Mouse (Mus musculus) forebrain, postnatal 0 days (tissue): Measurements from ENCODE around the gene Wiz. TPM values are rescaled to one million over a fixed set of nuclear protein-coding genes. Genes with fewer than 3 reads are reported as not detected.

Experiments
- ATAC-seq: fragments of 200-750 bp; cut with Nextera tagmentation; 2 replicates; pipeline ENCODE4 v1.8.0; 2017; ENCODE audit warnings: mild to moderate bottlenecking, moderate library complexity
- DNase-seq: peaks from one replicate; pipeline ENCODE4 v3.0.0-alpha.2; 2015
- H3K27ac ChIP-seq: fragments of 300-500 bp; sonication (generic); 2 replicates; pipeline ENCODE4 v1.5.1; 2014; ENCODE audit warnings: low read depth, mild to moderate bottlenecking, antibody characterized with exemption, low read length, moderate library complexity, mixed read lengths
- H3K27me3 ChIP-seq: fragments of 300-500 bp; sonication (generic); 2 replicates; pipeline ENCODE4 v1.6.1; 2014; ENCODE audit warnings: mild to moderate bottlenecking, low read length, mixed read lengths; ENCODE audit not compliant: insufficient read depth
- H3K36me3 ChIP-seq: fragments of 300-500 bp; sonication (generic); 2 replicates; pipeline ENCODE4 v1.6.1; 2014; ENCODE audit warnings: mild to moderate bottlenecking, moderate library complexity; ENCODE audit not compliant: insufficient read depth
- H3K4me1 ChIP-seq: fragments of 300-500 bp; sonication (generic); 2 replicates; pipeline ENCODE4 v1.6.1; 2014; ENCODE audit warnings: antibody characterized with exemption; ENCODE audit not compliant: insufficient read depth
- H3K4me2 ChIP-seq: fragments of 300-500 bp; sonication (generic); 2 replicates; pipeline ENCODE4 v1.6.1; 2014; ENCODE audit warnings: low read depth, mild to moderate bottlenecking, moderate library complexity
- H3K4me3 ChIP-seq: fragments of 300-500 bp; sonication (generic); 2 replicates; pipeline ENCODE4 v1.5.1; 2014; ENCODE audit warnings: low read depth, low read length, mixed read lengths
- H3K9ac ChIP-seq: fragments of 300-500 bp; sonication (generic); 2 replicates; pipeline ENCODE4 v1.6.1; 2014; ENCODE audit warnings: mild to moderate bottlenecking
- H3K9me3 ChIP-seq: fragments of 300-500 bp; sonication (generic); 2 replicates; pipeline ENCODE4 v1.6.1; 2016; ENCODE audit warnings: low read length
- CTCF ChIP-seq: sonication (generic); IDR thresholded peaks from 2 replicates; pipeline ENCODE4 v1.5.1; 2016; ENCODE audit warnings: antibody characterized with exemption, control low read depth, low read depth
- WGBS: fragments of 180-500 bp; shearing (Covaris S2); extraction: QIAGEN DNeasy Blood & Tissue Kit; methylation state at CpG from one replicate; pipeline ENCODE4 v1.1.7; 2014; 5-methylcytosine and 5-hydroxymethylcytosine counted together
- polyA plus RNA-seq: library from polyadenylated mRNA; unstranded; fragments of >200 nt; fragmentation: Nextera tagmentation; extraction: Ambion mirVana; gene quantifications from 2 replicates; pipeline ENCODE4 v1.2.1, GENCODE M21; 2015
- total RNA-seq: library from RNA; depleted of rRNA; stranded (reverse); fragments of >200 nt; gene quantifications from 2 replicates; pipeline ENCODE4 v1.2.3, GENCODE M21; 2014

Wiz gene
- total and polyA plus RNA-seq, 2 experiments from 2014 or later, result 42.0 to 55.4 TPM

- H3K27me3 ChIP-seq, result peaks cover 20% of the 10 kb centered on the region
- no peaks in the 10 kb centered on the region for H3K36me3 ChIP-seq
- 86% methylated on average over 9 of the region's 9 CpGs for WGBS
- H3K4me2 ChIP-seq, result no peak overlapping the region
- no peak overlapping the region for H3K27ac ChIP-seq
- no peak for TF ChIP-seq CTCF
- no peak overlapping the region for H3K9ac ChIP-seq
- DNase-seq (no peak), ATAC-seq (no peak)
- H3K9me3 ChIP-seq, result no peaks in the 10 kb centered on the region
- H3K4me1 ChIP-seq, result no peaks in the 10 kb centered on the region
- no peak overlapping the region for H3K4me3 ChIP-seq
These were observed 13.0 kb upstream of the Wiz start for GRCm38 (mm10) chr17:32402011-32402778.

GRCm38 (mm10) chr17:32396266-32396665, 7.0 kb upstream of the Wiz start:
- peak overlapping the region; percentile 45 for H3K4me2 ChIP-seq
- peak overlapping the region; percentile 24 for H3K4me3 ChIP-seq
- no peaks in the 10 kb centered on the region for H3K4me1 ChIP-seq
- no peaks in the 10 kb centered on the region for H3K36me3 ChIP-seq
- H3K27ac ChIP-seq, result no peak overlapping the region
- no peak overlapping the region for H3K9ac ChIP-seq
- no peak for DNase-seq
- no peak for TF ChIP-seq CTCF
- H3K27me3 ChIP-seq, result peaks cover 73% of the 10 kb centered on the region
- ATAC-seq, result peak; percentile 2; the same call in 1 of the 2 replicates
- 7% methylated on average over 37 of the region's 37 CpGs for WGBS
- no peaks in the 10 kb centered on the region for H3K9me3 ChIP-seq

- H3K27me3 ChIP-seq, result peaks cover 69% of the 10 kb centered on the region
- no peaks in the 10 kb centered on the region for H3K36me3 ChIP-seq
- no peak for TF ChIP-seq CTCF
- H3K4me2 ChIP-seq, result no peak overlapping the region
- no peaks in the 10 kb centered on the region for H3K9me3 ChIP-seq
- ATAC-seq, result no peak
- no peak overlapping the region for H3K4me3 ChIP-seq
- no peak for DNase-seq
- H3K4me1 ChIP-seq, result no peaks in the 10 kb centered on the region
- no peak overlapping the region for H3K27ac ChIP-seq
- 73% methylated on average over 10 of the region's 10 CpGs for whole genome bisulfite sequencing
- H3K9ac ChIP-seq, result no peak overlapping the region
These were observed 4.7 kb upstream of the Wiz start for GRCm38 (mm10) chr17:32393944-32394343.

- Histone ChIP-seq H3K9ac (peak overlapping the region; percentile 91), H3K4me3 (peak overlapping the region; percentile 75), H3K4me1 (no peaks in the 10 kb centered on the region), H3K36me3 (peaks cover 30% of the 10 kb centered on the region), H3K9me3 (no peaks in the 10 kb centered on the region), H3K27me3 (peaks cover 19% of the 10 kb centered on the region), H3K4me2 (peak overlapping the region; percentile 93), H3K27ac (peak overlapping the region; percentile 82)
- peak; percentile 43 for DNase-seq
- 1% methylated on average over 34 of the region's 39 CpGs for WGBS
- ATAC-seq, result peak; percentile 70
- no peak for TF ChIP-seq CTCF
These were observed 704 bp downstream of the Wiz start for GRCm38 (mm10) chr17:32388370-32389100.

- H3K9ac ChIP-seq, result peak overlapping the region; percentile 91
- no peaks in the 10 kb centered on the region for H3K4me1 ChIP-seq
- peak overlapping the region; percentile 93 for H3K4me2 ChIP-seq
- H3K4me3 ChIP-seq, result peak overlapping the region; percentile 75
- H3K27me3 ChIP-seq, result peaks cover 13% of the 10 kb centered on the region
- no peak for TF ChIP-seq CTCF
- peak overlapping the region; percentile 21; the same call in 1 of the 2 replicates for H3K27ac ChIP-seq
- 33% methylated on average over 7 of the region's 7 CpGs for WGBS
- H3K36me3 ChIP-seq, result peaks cover 36% of the 10 kb centered on the region
- no peaks in the 10 kb centered on the region for H3K9me3 ChIP-seq
- no peak for DNase-seq
- no peak for ATAC-seq
These were observed 1.3 kb downstream of the Wiz start for GRCm38 (mm10) chr17:32387986-32388369.

- peak; percentile 51 for TF ChIP-seq CTCF
- H3K36me3 ChIP-seq, result peaks cover 44% of the 10 kb centered on the region
- H3K9ac ChIP-seq, result no peak overlapping the region
- no peak overlapping the region for H3K4me3 ChIP-seq
- H3K27me3 ChIP-seq, result peaks cover 5% of the 10 kb centered on the region
- ATAC-seq, result no peak
- H3K27ac ChIP-seq, result no peak overlapping the region
- no peaks in the 10 kb centered on the region for H3K9me3 ChIP-seq
- DNase-seq, result no peak
- WGBS, result 75% methylated on average over 9 of the region's 9 CpGs
- H3K4me1 ChIP-seq, result no peaks in the 10 kb centered on the region
- no peak overlapping the region for H3K4me2 ChIP-seq
These were observed 2.4 kb downstream of the Wiz start for GRCm38 (mm10) chr17:32386659-32387432.
